Comparison of ENCODE assay signal across 23 mouse cellular contexts in the genomic region with DNA sequence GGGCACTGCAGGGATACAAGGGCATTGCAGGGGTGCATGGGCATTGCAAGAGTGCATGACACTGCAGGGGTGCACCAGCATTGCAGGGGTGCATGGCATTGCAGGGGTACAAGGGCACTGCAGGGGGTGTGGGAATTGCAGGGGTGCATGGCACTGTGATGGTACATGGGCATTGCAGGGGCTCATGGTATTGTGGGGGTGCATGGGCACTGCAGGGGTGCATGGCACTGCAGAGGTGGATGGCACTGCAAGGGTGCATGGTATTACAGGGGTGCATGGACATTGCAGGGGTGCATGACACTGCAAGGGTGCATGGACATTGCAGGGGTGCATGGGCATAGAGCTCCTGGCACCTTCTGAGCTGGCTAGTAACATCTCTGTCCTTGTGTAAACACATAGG. TPM values are rescaled to one million over a fixed set of nuclear protein-coding genes. Genes with fewer than 3 reads are reported as not detected.
A peak's percentile ranks its signal among the peaks of the same experiment; 100 is the strongest.
DNase-seq lines count a peak whose midpoint lies in the region; ATAC-seq and TF ChIP-seq lines count a peak whose summit lies in the region.
"Had no signal": no experiment of that assay in that cellular context is flagged by ENCODE, and none has a peak within 500 bp of the region (broad histone marks: within the 10 kb centered on the region; RNA-seq: fewer than 3 reads in every experiment).

No protein-coding gene starts in this region.

- H3K27ac ChIP-seq in layer of hippocampus, adult 2 months, result peak overlapping the region; percentile 75
- H3K27ac ChIP-seq: embryonic facial prominence, embryonic 13.5 days; embryonic facial prominence, embryonic 15.5 days; forebrain, embryonic 10.5 days; forebrain, embryonic 12.5 days had no signal

- H3K27me3 ChIP-seq in megakaryocyte, embryonic 14.5 days (replicated peaks), result peaks cover 33% of the 10 kb centered on the region
- H3K27me3 ChIP-seq: embryonic facial prominence, embryonic 13.5 days; embryonic facial prominence, embryonic 15.5 days; forebrain, embryonic 12.5 days had no signal

- no peak overlapping the region for H3K4me3 ChIP-seq in layer of hippocampus, adult 2 months
- peak overlapping the region; percentile 48 for H3K4me3 ChIP-seq in megakaryocyte, embryonic 14.5 days (replicated peaks)
- H3K4me3 ChIP-seq: embryonic facial prominence, embryonic 13.5 days; embryonic facial prominence, embryonic 15.5 days; erythroblast, embryonic 14.5 days; forebrain, embryonic 10.5 days; forebrain, embryonic 12.5 days had no signal

- peaks cover 15% of the 10 kb centered on the region for H3K4me1 ChIP-seq in megakaryocyte, embryonic 14.5 days
- H3K4me1 ChIP-seq: embryonic facial prominence, embryonic 13.5 days; embryonic facial prominence, embryonic 15.5 days; forebrain, embryonic 10.5 days; forebrain, embryonic 12.5 days had no signal

- peak; percentile 56 for DNase-seq in cerebellum, adult 9-11 months
- no peak for DNase-seq in cerebellum, adult 11 months
- no peak for DNase-seq in layer of hippocampus, adult 2 months (ENCODE audit: low spot score in 2 of 2)
- no peak for DNase-seq in layer of hippocampus, postnatal 14 days (ENCODE audit: low spot score in 2 of 2)
- DNase-seq: adrenal gland, adult 2 months; adrenal gland, postnatal 10 days; adrenal gland, postnatal 25 days; cerebellum, adult 18-20 months; cerebellum, adult 8-10 months; cerebellum, postnatal 25 days; embryo, embryonic 11 days had no signal

- no peaks in the 10 kb centered on the region for H3K36me3 ChIP-seq in megakaryocyte, embryonic 14.5 days (replicated peaks; ENCODE audit: low read length)
- H3K36me3 ChIP-seq: embryonic facial prominence, embryonic 13.5 days; embryonic facial prominence, embryonic 15.5 days; forebrain, embryonic 10.5 days; forebrain, embryonic 12.5 days had no signal

- no peak for TF ChIP-seq CTCF in layer of hippocampus, adult 2 months (conservative IDR thresholded peaks at IDR 0.05)

- peaks cover 4% of the 10 kb centered on the region; the same call in 1 of the 2 replicates for H3K9me3 ChIP-seq in megakaryocyte, embryonic 14.5 days
- H3K9me3 ChIP-seq: embryonic facial prominence, embryonic 15.5 days; forebrain, embryonic 12.5 days had no signal

- no peak for ATAC-seq in megakaryocyte, adult 5-6 weeks (ENCODE audit: poor library complexity, severe bottlenecking)
- ATAC-seq: forebrain, embryonic 14.5 days; forebrain, embryonic 16.5 days had no signal

RNA-seq across cellular contexts. Expression of gene Cog2, which starts 22.2 kb away (rescaled TPM):
- total RNA-seq in layer of hippocampus, adult 2 months (2021), result 10 to 100 TPM; 45.3 to 49.0 TPM
- 10 to 100 TPM; 33.7 to 38.2 TPM for total RNA-seq in layer of hippocampus, postnatal 14 days (2021)
- 10.4 and 14.3 TPM in 2 replicates for polyA plus RNA-seq in megakaryocyte, embryonic 14.5 days (2012; ENCODE audit: insufficient read depth, low replicate concordance)
- 11.0 and 14.4 TPM in 2 replicates for total RNA-seq in megakaryocyte, adult 5-6 weeks (2015)
- 16.7 and 21.7 TPM in 2 replicates for total RNA-seq in megakaryocyte, adult 5-6 weeks (2017)

RNA-seq across cellular contexts. Expression of gene Pgbd5, which starts 58.9 kb away (rescaled TPM):
- 100 to 1,000 TPM; 291 to 304 TPM for total RNA-seq in layer of hippocampus, adult 2 months (2021)
- total RNA-seq in layer of hippocampus, postnatal 14 days (2021), result 100 to 1,000 TPM; 186 to 191 TPM
- polyA plus RNA-seq in megakaryocyte, embryonic 14.5 days (2012; ENCODE audit: insufficient read depth, low replicate concordance), result 0.13 TPM in 1 of 2 replicates, not detected in the other
- 0.09 TPM in 1 of 2 replicates, not detected in the other for total RNA-seq in megakaryocyte, adult 5-6 weeks (2015)
- total RNA-seq in megakaryocyte, adult 5-6 weeks (2017), result not detected in 2 replicates
- total RNA-seq: common myeloid progenitor, adult 5-6 weeks; MEL had no signal
- polyA plus RNA-seq: C2C12; erythroblast, embryonic 14.5 days had no signal

Comparison
In these comparisons a context has a peak if more than half of its experiments do, and no peak if none do; other contexts are left out.
1. RNA of gene Pgbd5, which starts 58.9 kb away (total RNA-seq): 291 to 304 TPM in layer of hippocampus, adult 2 months and 186 to 191 TPM in layer of hippocampus, postnatal 14 days; 0.09 TPM in megakaryocyte, adult 5-6 weeks; every median in the first group is over 100 times any median in the second.